Mouse (Mus musculus) embryonic stem cell, embryonic (primary cell): ENCODE data around the gene Fgfr2.

Source experiments
- CTCF ChIA-PET, 4 experiments: fragments of 300-600 bp in 2 of 4; fragments of 350-600 bp in 2 of 4; sonication (Branson Sonifier 250); formaldehyde crosslinking; loops; one replicate each; lab custom pipeline; 2022; ENCODE audit warnings: inconsistent platforms in 2 of 4; lab: Charles Lee
- POLR2A ChIA-PET, 4 experiments: fragments of 300-600 bp in 2 of 4; fragments of 350-600 bp in 2 of 4; sonication (Branson Sonifier 250); formaldehyde crosslinking; loops; one replicate each; lab custom pipeline; 2022; ENCODE audit warnings: antibody characterized with exemption in 4 of 4, inconsistent platforms in 1 of 4; lab: Charles Lee

Fgfr2 gene

DNA sequence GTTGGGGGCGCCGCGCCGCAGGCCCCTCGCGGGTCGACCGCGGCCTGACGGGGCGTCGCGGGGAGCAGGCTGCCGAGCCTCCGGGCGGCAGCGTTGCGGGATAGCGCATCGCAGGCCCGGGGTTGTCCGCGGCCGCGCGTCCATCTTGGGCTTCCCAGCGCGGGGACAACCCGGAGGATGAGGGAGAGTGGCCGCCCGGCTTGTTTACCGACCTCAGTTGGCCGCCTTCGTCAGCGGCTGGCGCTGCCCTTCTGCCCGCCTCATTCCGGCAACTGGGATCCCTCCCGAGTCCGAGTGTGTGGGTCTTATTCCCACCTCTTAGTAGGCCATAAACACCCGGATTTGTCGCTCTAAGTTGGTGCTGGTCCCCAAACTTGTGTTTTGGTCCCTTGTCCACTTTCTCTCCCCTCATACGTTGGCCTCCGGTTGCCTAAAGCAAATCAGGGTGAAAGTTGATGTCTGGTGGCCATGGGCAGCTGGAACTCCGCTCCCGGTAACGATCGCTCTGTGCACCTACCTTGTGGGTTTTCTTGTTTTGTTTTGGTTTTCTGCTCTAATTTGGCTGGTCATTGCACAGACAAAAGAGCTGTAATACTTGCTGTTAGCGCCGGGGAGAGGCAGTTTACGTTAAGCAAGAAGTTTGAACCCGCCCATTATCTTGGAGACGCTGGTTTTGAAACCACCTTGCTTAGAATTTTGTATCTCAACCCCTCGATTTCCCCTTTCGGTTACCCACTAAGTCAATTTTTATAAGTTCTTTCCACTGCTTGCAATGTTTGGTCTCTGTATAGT, 191.4 kb downstream of the Fgfr2 start:
- ChIA-PET CTCF (interaction anchor here in 1 of 4 experiments (0.8 to 1.9 kb wide), 4 partner anchors 34 to 250 kb away, joined by 3 to 14 read pairs (median 4); no protein-coding TSS in a partner anchor), POLR2A (interaction anchor here in 3 of 4 experiments (0.6 to 3.3 kb wide), 23 partner anchors 9 to 705 kb away, joined by 3 to 19 read pairs (median 5); partner anchors contain the start of genes Edrf1 (in 2 of the 3), Abraxas2 (in 1 of the 3), Ctbp2 (in 1 of the 3) and Fgfr2 (in 1 of the 3))

DNA sequence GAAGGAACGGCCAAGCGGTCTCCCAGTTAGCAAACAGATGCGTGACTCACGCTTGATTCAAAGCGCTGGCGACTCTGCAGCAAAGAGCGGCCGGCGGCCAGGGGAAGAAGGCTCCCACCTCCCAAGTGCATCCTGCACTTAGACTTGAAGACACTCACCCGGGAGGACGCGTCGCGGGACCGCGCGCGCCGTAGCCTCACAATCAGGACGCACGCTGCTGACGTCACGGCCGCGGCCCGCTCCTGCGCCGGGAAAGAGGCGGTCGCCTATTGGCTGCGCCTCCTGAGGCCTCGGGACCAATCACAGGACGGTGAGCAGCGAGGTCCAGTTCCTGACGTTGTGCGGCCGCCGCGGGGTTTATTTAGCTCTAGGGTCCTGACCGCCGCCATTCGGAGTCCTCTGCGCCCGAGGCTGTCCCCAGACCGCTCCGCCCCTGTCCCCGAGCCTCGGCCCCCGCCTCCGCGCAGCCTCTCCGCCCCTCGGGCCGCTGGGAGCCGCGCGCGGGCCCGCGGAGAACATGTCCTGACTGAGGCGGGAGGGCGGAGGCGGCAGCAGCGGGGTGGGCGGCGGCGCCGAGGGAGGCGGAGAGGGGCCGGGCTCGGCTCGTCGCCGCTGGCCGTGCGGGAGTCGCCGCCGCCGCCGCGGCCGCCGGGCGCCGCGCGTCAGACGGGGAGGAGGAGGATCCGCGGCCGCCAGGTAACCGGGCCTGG, 192.1 kb downstream of the Fgfr2 start, which contains the start of gene Zranb1:
Zranb1 (plus strand) TSS at position 293 of the 710 bp plus-strand sequence.
- ChIA-PET CTCF (interaction anchor here in 1 of 4 experiments (0.5 to 1.9 kb wide), 4 partner anchors 15 to 251 kb away, joined by 3 to 14 read pairs (median 4); no protein-coding TSS in a partner anchor), POLR2A (interaction anchor here in 3 of 4 experiments (0.6 to 3.3 kb wide), 29 partner anchors 9 to 706 kb away, joined by 3 to 19 read pairs (median 4); partner anchors contain the start of genes Edrf1 (in 2 of the 3), Abraxas2 (in 1 of the 3), Ctbp2 (in 1 of the 3) and Eef1akmt2 (in 1 of the 3))

- POLR2A ChIA-PET, result interaction anchor here in 3 of 4 experiments (0.6 to 3.3 kb wide), 20 partner anchors 11 to 707 kb away, joined by 3 to 19 read pairs (median 4); partner anchors contain the start of genes Ctbp2 (in 1 of the 3), Edrf1 (in 1 of the 3), Eef1akmt2 (in 1 of the 3) and Fgfr2 (in 1 of the 3)
- CTCF ChIA-PET, result interaction anchor here in 2 of 4 experiments (0.5 to 1.9 kb wide), 4 partner anchors 33 to 252 kb away, joined by 3 to 14 read pairs (median 4); no protein-coding TSS in a partner anchor
Measured at GRCm38 (mm10) chr7:132930055-132930454, 193.1 kb downstream of the Fgfr2 start.

- CTCF ChIA-PET, result no interaction called here
- POLR2A ChIA-PET, result interaction anchor here in 1 of 4 experiments (1.1 kb wide), 1 partner anchor 11 kb away, joined by 3 read pairs; no protein-coding TSS in a partner anchor
Measured at GRCm38 (mm10) chr7:132927201-132927600, 195.9 kb downstream of the Fgfr2 start.

- CTCF ChIA-PET, result interaction anchor here in 1 of 4 experiments (0.6 to 1.4 kb wide), 1 partner anchor 27 kb away, joined by 3 read pairs; no protein-coding TSS in a partner anchor
- POLR2A ChIA-PET, result interaction anchor here in 1 of 4 experiments (1.7 kb wide), 1 partner anchor 28 kb away, joined by 4 read pairs; no protein-coding TSS in a partner anchor
Measured at GRCm38 (mm10) chr7:132925227-132925626, 197.9 kb downstream of the Fgfr2 start.

- CTCF ChIA-PET, result no interaction called here
Measured at GRCm38 (mm10) chr7:132921971-132922370, 201.2 kb downstream of the Fgfr2 start.

DNA sequence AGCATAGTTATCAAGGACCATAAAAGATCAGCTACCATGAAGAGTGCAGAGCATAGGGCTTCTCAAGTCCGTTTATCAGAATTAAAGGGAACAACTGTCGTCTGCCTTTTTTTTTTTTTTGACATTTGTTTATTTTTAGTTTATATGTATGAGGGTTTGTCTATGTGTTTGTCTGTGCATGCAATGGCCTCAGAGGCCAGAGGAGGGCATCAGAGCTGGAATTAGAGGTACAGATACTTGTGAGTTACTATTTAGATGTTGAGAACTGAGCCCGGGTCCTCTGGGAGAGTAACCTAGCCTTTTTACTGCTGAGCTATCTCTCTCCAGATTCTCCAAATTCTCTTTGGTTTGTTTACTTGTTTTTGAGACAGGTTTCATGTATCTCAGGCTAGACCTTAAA, 219.4 kb downstream of the Fgfr2 start:
- ChIA-PET POLR2A (interaction anchor here (0.5 to 1.3 kb wide), 6 partner anchors 21 to 1888 kb away, joined by 3 to 6 read pairs (median 3); no protein-coding TSS in a partner anchor), CTCF (interaction anchor here in 3 of 4 experiments (0.6 to 1.1 kb wide), 6 partner anchors 9 to 635 kb away, joined by 3 to 6 read pairs (median 4); no protein-coding TSS in a partner anchor)

More at GRCm38 (mm10) chr7:132921971-132922370, 201.2 kb downstream of the Fgfr2 start:
- POLR2A ChIA-PET, result interaction anchor here in 1 of 4 experiments (0.6 kb wide), 3 partner anchors 9 to 129 kb away, joined by 3 to 4 read pairs (median 3); partner anchors contain the start of gene Zranb1

DNA sequence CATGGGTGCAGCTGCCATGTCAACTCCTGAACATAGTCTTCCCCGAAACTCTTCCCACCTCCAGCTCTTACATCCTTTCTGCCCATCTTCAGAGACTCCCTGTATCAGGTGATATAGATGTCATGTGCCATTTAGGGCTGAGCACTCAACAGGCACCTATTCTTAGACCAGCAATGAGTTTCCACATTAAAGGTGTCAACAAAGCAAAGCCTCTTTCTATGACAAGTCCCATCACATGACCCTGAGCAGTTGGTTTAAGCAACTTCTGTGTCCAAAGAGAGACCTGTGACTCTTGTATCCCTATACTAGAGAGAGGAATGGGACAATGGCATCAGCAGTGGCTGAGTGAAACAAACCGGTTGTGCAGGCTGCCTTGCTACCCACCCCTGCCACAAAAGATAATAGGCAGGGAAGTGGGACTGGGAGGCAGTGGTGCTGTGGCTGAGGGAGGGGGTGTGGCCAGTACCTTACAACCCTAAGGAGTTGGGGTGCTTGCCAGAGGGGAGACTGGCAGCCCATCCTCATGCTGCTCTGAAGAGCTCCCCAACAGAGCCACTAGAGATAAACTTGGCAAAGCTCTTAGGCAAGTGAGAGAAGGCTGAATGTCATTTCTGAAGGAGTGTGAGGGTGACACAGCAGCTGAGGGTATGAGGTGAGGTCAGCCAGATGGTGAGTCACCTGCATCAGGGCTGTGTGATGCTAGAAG, 222.2 kb downstream of the Fgfr2 start:
- ChIA-PET CTCF (interaction anchor here in 3 of 4 experiments (0.6 to 1.6 kb wide), 3 partner anchors 212 to 245 kb away, joined by 3 to 14 read pairs (median 7); no protein-coding TSS in a partner anchor), POLR2A (interaction anchor here in 1 of 4 experiments (0.5 to 1.7 kb wide), 6 partner anchors 21 to 451 kb away, joined by 3 read pairs; no protein-coding TSS in a partner anchor)

DNA sequence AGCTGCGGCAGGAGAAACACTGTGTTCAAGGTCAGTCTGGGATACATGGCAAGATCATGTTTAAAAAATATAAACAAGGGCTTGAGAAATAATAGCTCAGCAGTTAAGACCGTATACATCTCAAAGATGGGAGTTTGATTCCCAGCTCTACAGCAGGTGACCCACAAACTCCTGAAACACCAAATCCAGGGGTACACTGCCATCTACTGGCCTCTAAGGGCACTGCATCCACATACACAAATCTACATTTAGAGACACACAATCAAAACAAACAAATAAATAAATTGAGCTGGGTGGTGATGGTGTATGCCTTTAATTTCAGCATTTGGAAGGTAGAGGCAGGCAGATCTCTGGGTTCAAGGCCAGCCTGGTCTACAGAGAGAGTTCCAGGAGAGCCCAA, 224.9 kb downstream of the Fgfr2 start:
- ChIA-PET CTCF (interaction anchor here (0.6 to 4.2 kb wide), 74 partner anchors 8 to 708 kb away, joined by 3 to 132 read pairs (median 4); partner anchors contain the start of genes Abraxas2 (in 2 of the 4), Eef1akmt2 (in 1 of the 4), Oat (in 1 of the 4) and Zranb1 (in 1 of the 4)), POLR2A (interaction anchor here in 3 of 4 experiments (0.6 to 3.1 kb wide), 24 partner anchors 8 to 739 kb away, joined by 3 to 54 read pairs (median 4); partner anchors contain the start of genes Abraxas2 (in 2 of the 3), Edrf1 (in 1 of the 3) and Oat (in 1 of the 3))

DNA sequence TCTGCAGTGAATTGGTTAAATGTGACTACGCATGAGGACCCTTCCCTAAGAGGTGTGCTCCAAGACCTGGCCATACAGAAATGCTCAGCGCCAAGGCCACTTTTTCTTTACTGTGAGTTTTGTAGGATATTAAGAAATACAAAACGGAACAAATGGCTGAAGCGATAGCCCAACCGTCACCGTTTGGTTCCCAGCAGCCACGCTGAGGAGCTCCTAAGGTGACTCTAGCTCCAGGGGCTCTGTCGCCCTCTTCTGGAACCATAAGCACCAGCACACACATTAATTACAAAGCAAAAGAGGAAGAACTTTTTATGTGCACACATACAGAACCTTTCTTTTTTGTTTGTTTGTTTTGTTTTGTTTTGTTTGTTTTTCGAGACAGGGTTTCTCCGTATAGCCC, 225.9 kb downstream of the Fgfr2 start:
- ChIA-PET POLR2A (interaction anchor here (0.5 to 3.1 kb wide), 40 partner anchors 9 to 740 kb away, joined by 3 to 54 read pairs (median 5); partner anchors contain the start of genes Abraxas2 (in 2 of the 4), Eef1akmt2 (in 2 of the 4), Zranb1 (in 2 of the 4) and Chst15 (in 1 of the 4)), CTCF (interaction anchor here (0.5 to 4.2 kb wide), 67 partner anchors 9 to 873 kb away, joined by 3 to 132 read pairs (median 5); partner anchors contain the start of genes Abraxas2 (in 2 of the 4), Oat (in 2 of the 4), Eef1akmt2 (in 1 of the 4) and Fam53b (in 1 of the 4))

DNA sequence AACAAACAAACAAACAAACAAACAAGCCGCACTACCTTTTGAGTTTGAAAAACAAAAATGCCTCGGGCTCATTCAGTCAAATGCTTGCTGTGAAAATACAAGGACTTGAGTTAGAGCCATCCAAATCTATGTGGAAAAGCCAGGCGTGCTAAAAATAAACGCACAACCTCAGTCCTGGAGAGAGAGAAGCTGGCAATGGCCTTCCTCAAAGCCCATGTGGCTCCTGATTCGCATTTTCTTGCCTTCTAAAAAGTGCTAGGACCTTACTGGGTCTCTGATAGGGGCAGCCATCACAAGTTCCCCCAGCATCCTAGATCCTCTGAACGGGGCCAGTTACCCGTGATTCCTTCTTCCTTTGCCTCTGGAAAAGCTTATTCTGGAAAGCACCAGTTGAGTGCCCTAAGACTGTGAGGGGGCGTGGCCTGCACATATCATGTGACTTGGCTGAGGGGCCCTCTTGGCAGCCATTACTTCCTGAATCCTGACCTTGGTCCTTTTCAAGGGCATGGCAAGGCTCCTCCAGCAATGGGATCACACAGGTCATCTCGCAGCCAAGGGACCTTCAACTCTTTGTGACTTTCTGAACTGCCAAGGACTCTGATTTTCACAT, 226.8 kb downstream of the Fgfr2 start:
- ChIA-PET POLR2A (interaction anchor here in 3 of 4 experiments (0.6 to 3.1 kb wide), 44 partner anchors 10 to 654 kb away, joined by 3 to 54 read pairs (median 4); partner anchors contain the start of genes Abraxas2 (in 2 of the 3), Eef1akmt2 (in 2 of the 3), Zranb1 (in 2 of the 3) and Chst15 (in 1 of the 3)), CTCF (interaction anchor here (0.6 to 4.2 kb wide), 47 partner anchors 8 to 698 kb away, joined by 3 to 132 read pairs (median 6); partner anchors contain the start of genes Abraxas2 (in 2 of the 4), Oat (in 2 of the 4), Eef1akmt2 (in 1 of the 4) and Fam53b (in 1 of the 4))

GRCm38 (mm10) chr7:132894841-132895555, 228.2 kb downstream of the Fgfr2 start:
- CTCF ChIA-PET, result interaction anchor here (0.5 to 4.2 kb wide), 4 partner anchors 9 to 241 kb away, joined by 3 to 132 read pairs (median 4); no protein-coding TSS in a partner anchor
- POLR2A ChIA-PET, result interaction anchor here in 2 of 4 experiments (1.0 to 1.6 kb wide), 3 partner anchors 14 to 248 kb away, joined by 3 to 4 read pairs (median 3); no protein-coding TSS in a partner anchor

GRCm38 (mm10) chr7:132893336-132893735, 229.8 kb downstream of the Fgfr2 start:
- ChIA-PET POLR2A (no interaction called here), CTCF (interaction anchor here in 2 of 4 experiments (0.6 to 1.0 kb wide), 2 partner anchors 131 to 342 kb away, joined by 3 to 7 read pairs; no protein-coding TSS in a partner anchor)

DNA sequence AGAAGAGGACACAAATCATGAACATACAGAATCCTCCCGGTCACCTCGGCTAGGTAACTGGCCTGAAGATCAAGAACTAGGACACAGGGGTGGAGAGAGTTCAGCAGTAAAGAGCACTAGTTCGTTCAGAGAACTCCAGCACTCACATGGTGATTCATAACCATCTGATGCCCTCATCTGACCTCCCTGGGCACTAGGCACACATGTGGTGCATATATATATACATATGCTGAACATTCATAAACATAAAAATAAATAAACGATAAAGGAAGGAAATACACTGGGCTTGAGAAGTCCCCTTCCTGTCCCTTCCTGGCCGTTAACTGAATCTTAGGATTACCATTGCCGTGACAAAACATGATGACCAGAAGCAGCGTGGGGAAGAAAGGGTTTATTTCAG, 230.3 kb downstream of the Fgfr2 start:
- ChIA-PET POLR2A (no interaction called here), CTCF (interaction anchor here in 1 of 4 experiments (0.6 kb wide), 1 partner anchor 130 kb away, joined by 7 read pairs; no protein-coding TSS in a partner anchor)

- ChIA-PET CTCF (no interaction called here), POLR2A (no interaction called here)
Measured at GRCm38 (mm10) chr7:132892311-132892661, 230.9 kb downstream of the Fgfr2 start.
